Comparison of ENCODE assay signal across 9 mouse cellular contexts in the genomic region with DNA sequence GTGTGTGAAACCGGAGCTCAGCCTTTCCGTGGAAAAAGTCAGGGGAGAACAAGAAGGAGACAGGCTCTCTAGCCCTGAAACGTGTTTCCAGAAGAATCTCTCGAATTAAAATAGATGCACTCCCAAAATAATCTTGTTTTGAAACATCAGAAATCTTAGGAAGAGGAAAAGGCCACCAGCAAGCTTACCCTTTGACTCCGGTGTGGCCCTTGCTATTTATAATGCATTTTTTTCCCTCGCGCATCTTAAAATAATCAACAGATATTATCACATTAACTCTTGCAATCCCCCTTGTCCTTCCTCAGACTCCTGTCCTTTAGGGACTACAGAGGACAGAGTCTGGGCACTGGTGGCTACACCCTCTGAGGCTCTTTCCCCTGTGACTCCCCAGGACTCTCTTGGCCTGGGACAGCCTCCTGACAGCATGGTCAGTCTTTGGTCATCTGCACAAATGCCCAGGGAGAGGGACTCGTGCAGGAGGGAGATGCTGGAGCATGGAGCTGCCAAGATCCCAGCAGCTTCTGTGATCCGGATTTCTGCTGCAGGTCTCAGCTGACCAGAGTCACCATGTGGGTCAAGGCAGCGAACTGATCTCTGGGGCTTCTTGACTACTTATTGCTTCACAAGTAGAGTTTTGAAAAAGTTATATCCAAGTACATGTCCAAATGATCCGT.
DNase-seq lines count a peak whose midpoint lies in the region; ATAC-seq and TF ChIP-seq lines count a peak whose summit lies in the region.
"Had no signal": no experiment of that assay in that cellular context is flagged by ENCODE, and none has a peak within 500 bp of the region (broad histone marks: within the 10 kb centered on the region; RNA-seq: fewer than 3 reads in every experiment).

No protein-coding gene starts in this region.

- no peaks in the 10 kb centered on the region for H3K9me3 ChIP-seq in lung, embryonic 14.5 days (ENCODE audit: low read depth, low read length)
- no peaks in the 10 kb centered on the region for H3K9me3 ChIP-seq in intestine, postnatal 0 days (ENCODE audit: control insufficient read depth)
- no peaks in the 10 kb centered on the region for H3K9me3 ChIP-seq in stomach, embryonic 15.5 days

- no peak overlapping the region for H3K27ac ChIP-seq in lung, embryonic 14.5 days (ENCODE audit: low read depth)
- no peak overlapping the region for H3K27ac ChIP-seq in intestine, postnatal 0 days (ENCODE audit: low read depth, low read length)
- H3K27ac ChIP-seq in stomach, embryonic 15.5 days = no peak overlapping the region

- H3K4me3 ChIP-seq in lung, embryonic 14.5 days (ENCODE audit: low read depth, low read length) = no peak overlapping the region
- H3K4me3 ChIP-seq in intestine, postnatal 0 days (ENCODE audit: low read depth, low read length) = no peak overlapping the region
- H3K4me3 ChIP-seq in stomach, embryonic 15.5 days (replicated peaks) = no peak overlapping the region
- H3K4me3 ChIP-seq: myocyte had no signal

- peak overlapping the region; percentile 48 for H3K4me2 ChIP-seq in lung, embryonic 14.5 days
- peak overlapping the region; percentile 41; the same call in 1 of the 2 replicates for H3K4me2 ChIP-seq in intestine, postnatal 0 days (replicated peaks; ENCODE audit: low read depth)
- H3K4me2 ChIP-seq in stomach, embryonic 15.5 days = peak overlapping the region; percentile 38

- H3K27me3 ChIP-seq in lung, embryonic 14.5 days (ENCODE audit: insufficient read depth, low read length) = no peaks in the 10 kb centered on the region; the same call in 1 of the 2 replicates
- no peaks in the 10 kb centered on the region for H3K27me3 ChIP-seq in intestine, postnatal 0 days (replicated peaks; ENCODE audit: control insufficient read depth, insufficient read depth, low read length)
- no peaks in the 10 kb centered on the region for H3K27me3 ChIP-seq in stomach, embryonic 15.5 days (replicated peaks)

- no peak for ATAC-seq in lung, embryonic 14.5 days (ENCODE audit: insufficient read depth)
- no peak for ATAC-seq in intestine, postnatal 0 days
- no peak for ATAC-seq in stomach, embryonic 15.5 days (ENCODE audit: insufficient read depth, low FRiP score, low read depth)

- no peak for TF ChIP-seq CTCF in lung, embryonic 14.5 days (IDR thresholded peaks at IDR 0.05; ENCODE audit: low read depth)
- TF ChIP-seq CTCF in intestine, postnatal 0 days (IDR thresholded peaks at IDR 0.05; ENCODE audit: low read depth) = no peak

- DNase-seq in gastrocnemius, adult 18-20 months (ENCODE audit: low spot score) = peak; percentile 55
- no peak for DNase-seq in gastrocnemius, postnatal 10 days
- no peak for DNase-seq in lung, embryonic 14.5 days
- DNase-seq in lung, postnatal 4 days = no peak
- no peak for DNase-seq in embryo, embryonic 11 days
- no peak for DNase-seq in thymus, postnatal 36 days

- 48% methylated on average over 11 of the region's 11 CpGs for WGBS in lung, embryonic 14.5 days
- WGBS in intestine, postnatal 0 days = 51% methylated on average over 11 of the region's 11 CpGs
- 48% methylated on average over 11 of the region's 11 CpGs for WGBS in stomach, embryonic 15.5 days

- no peak overlapping the region for H3K9ac ChIP-seq in lung, embryonic 14.5 days
- no peak overlapping the region for H3K9ac ChIP-seq in intestine, postnatal 0 days (ENCODE audit: low read depth, low read length)
- no peak overlapping the region for H3K9ac ChIP-seq in stomach, embryonic 15.5 days

- peaks cover 8% of the 10 kb centered on the region; the same call in 1 of the 2 replicates for H3K4me1 ChIP-seq in lung, embryonic 14.5 days (ENCODE audit: insufficient read depth)
- no peaks in the 10 kb centered on the region for H3K4me1 ChIP-seq in intestine, postnatal 0 days (replicated peaks; ENCODE audit: control insufficient read depth, insufficient read depth, low read length)
- H3K4me1 ChIP-seq in stomach, embryonic 15.5 days = peaks cover 13% of the 10 kb centered on the region; the same call in 1 of the 2 replicates

- no peaks in the 10 kb centered on the region for H3K36me3 ChIP-seq in lung, embryonic 14.5 days (ENCODE audit: insufficient read depth)
- H3K36me3 ChIP-seq in intestine, postnatal 0 days (ENCODE audit: control insufficient read depth, insufficient read depth) = no peaks in the 10 kb centered on the region
- no peaks in the 10 kb centered on the region for H3K36me3 ChIP-seq in stomach, embryonic 15.5 days
